Mouse (Mus musculus): ENCODE results near the gene Pld6. TPM values are rescaled to one million over a fixed set of nuclear protein-coding genes. Genes with fewer than 3 reads are reported as not detected.
A peak's percentile ranks its signal among the peaks of the same experiment; 100 is the strongest.

Gene Pld6
- polyA plus RNA-seq, 1 experiment: 0.74 TPM

DNA sequence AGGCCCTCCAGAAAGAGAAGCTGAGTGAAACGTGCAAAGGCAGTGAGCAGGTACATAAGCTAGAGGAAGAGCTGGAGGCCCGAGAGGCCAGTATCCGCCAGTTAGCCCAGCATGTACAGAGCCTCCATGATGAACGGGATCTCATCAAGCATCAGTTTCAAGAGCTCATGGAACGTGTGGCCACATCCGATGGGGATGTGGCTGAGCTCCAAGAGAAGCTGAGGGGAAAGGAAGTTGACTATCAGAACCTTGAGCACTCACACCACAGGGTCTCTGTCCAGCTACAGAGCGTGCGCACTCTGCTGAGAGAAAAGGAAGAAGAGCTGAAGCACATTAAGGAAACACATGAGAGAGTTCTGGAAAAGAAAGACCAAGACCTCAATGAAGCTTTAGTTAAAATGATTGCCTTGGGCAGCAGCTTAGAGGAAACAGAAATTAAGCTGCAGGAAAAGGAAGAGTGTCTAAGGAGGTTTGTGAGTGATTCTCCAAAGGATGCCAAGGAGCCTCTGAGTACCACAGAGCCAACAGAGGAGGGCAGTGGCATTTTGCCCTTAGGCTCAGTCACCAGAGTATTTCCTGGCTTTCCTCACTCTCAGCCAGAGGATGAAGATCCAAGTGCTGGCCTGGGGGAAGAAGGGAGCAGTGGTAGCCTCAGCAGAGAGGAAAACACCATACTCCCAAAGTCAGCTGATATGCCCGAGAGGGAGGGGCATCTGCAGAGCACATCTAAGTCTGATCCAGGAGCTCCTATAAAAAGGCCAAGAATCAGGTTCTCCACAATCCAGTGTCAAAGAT is 29.1 kb downstream of the Pld6 start:
- Histone ChIP-seq H3K4me3 (ENCODE audit: insufficient read depth, low read length) (no peak overlapping the region), H3K4me1 (ENCODE audit: control insufficient read depth, insufficient read depth, low read length) (0 out of 2 replicates have a peak, but pooled peaks cover 6% of the 10 kb centered on the region), H3K27ac (ENCODE audit: insufficient read depth, low read length) (no peak overlapping the region)
- no peak for TF ChIP-seq CTCF (IDR thresholded peaks at IDR 0.05; ENCODE audit: borderline replicate concordance, insufficient read depth, low read length)
- no peak for TF ChIP-seq POLR2A (IDR thresholded peaks at IDR 0.05; ENCODE audit: low read depth, low read length)

DNA sequence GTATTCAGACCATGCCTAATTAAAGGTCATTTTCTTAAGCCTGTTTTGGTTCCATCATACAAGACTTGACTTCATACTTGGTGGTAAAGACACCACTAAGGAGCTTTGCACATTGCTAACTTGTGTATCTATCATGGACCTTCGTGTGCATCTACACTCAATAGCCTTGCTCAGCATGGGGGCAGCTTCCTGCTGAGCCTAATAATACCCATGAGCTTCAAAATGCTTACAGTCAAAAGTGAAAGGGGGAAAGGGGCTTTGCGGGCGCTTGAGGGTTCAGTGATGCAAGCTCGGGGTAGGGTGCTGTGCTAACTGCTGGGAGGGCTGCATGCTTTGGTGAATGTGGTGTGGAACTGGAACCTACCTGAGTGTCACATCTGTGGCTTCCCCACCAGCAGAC is 31.1 kb downstream of the Pld6 start:
- H3K27ac ChIP-seq (ENCODE audit: insufficient read depth, low read length): no peak overlapping the region
- no peak for TF ChIP-seq CTCF (IDR thresholded peaks at IDR 0.05; ENCODE audit: borderline replicate concordance, insufficient read depth, low read length)
- H3K4me1 ChIP-seq (ENCODE audit: control insufficient read depth, insufficient read depth, low read length): 0 out of 2 replicates have a peak, but pooled peaks cover 6% of the 10 kb centered on the region
- no peak overlapping the region for H3K4me3 ChIP-seq (ENCODE audit: insufficient read depth, low read length)

DNA sequence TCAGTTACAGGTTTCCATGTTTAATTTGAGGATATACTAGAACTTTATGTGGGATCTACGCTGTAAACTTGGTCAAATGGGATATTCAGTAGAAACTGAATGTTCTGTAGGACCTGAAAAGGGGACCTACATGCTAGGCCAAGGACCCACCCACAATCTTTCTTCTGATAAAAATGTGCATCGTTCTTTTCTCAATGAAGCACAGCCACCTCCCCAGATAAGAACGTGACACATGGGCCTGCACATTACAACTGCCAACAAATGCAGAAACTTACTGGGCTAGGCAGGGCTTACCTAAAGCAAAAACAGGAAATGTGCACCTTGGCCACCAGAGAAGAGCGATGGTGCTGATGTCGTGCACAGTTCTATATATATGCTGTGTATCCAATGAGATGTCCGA is 32.9 kb downstream of the Pld6 start:
- no peak for TF ChIP-seq CTCF (IDR thresholded peaks at IDR 0.05; ENCODE audit: borderline replicate concordance, insufficient read depth, low read length)
- no peak for TF ChIP-seq POLR2A (IDR thresholded peaks at IDR 0.05; ENCODE audit: low read depth, low read length)
- Histone ChIP-seq H3K4me1 (ENCODE audit: control insufficient read depth, insufficient read depth, low read length) (0 out of 2 replicates have a peak, but pooled peaks cover 6% of the 10 kb centered on the region), H3K4me3 (ENCODE audit: insufficient read depth, low read length) (no peak overlapping the region), H3K27ac (ENCODE audit: insufficient read depth, low read length) (no peak overlapping the region)

DNA sequence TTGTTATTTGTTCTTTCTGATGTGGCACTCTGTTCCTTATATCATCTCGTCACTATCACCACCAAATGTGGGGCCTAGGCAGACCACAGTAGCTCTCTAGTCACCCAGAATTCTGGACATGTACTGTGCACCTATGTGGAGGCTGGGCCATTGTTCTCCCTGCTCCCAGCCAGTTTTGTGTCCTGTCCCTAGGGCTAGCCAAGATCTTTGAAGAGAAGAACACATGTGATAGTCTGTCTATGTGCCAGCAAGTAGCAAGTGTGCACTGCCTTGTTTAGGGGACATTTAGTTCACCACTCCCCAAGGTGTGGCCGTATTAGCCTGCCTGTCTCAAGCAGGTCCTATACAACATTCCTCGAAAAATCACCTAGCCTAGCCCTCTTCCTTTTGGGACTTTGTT is 38.4 kb downstream of the Pld6 start:
- no peak overlapping the region for H3K4me3 ChIP-seq (ENCODE audit: insufficient read depth, low read length)
- TF ChIP-seq POLR2A (IDR thresholded peaks at IDR 0.05; ENCODE audit: low read depth, low read length) (no peak), CTCF (IDR thresholded peaks at IDR 0.05; ENCODE audit: borderline replicate concordance, insufficient read depth, low read length) (no peak)
- H3K27ac ChIP-seq (ENCODE audit: insufficient read depth, low read length): no peak overlapping the region
- no peaks in the 10 kb centered on the region for H3K4me1 ChIP-seq (ENCODE audit: control insufficient read depth, insufficient read depth, low read length)

DNA sequence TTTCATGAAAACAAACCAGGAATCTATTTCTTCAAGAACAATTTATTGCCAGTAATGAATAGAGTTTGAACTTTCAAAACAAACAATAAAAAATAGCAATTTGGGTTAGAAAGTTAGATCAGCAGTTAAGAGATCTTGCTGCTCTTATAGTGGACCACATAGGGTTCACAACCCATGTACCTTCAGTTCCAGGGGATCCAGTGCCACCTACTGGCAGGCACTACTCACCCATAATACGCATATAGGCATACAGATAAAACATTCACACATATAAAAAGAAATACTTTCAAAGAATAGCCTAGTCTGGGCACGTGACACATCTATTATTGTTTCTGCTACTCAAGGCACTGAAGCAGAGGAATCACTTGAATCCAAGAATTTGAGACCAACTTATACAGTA is 40.8 kb downstream of the Pld6 start:
- no peak for TF ChIP-seq POLR2A (IDR thresholded peaks at IDR 0.05; ENCODE audit: low read depth, low read length)
- peak; percentile 53; the same call in 1 of the 2 replicates for TF ChIP-seq CTCF (IDR thresholded peaks at IDR 0.05; ENCODE audit: borderline replicate concordance, insufficient read depth, low read length)
- no peaks in the 10 kb centered on the region for H3K4me1 ChIP-seq (ENCODE audit: control insufficient read depth, insufficient read depth, low read length)
- H3K4me3 ChIP-seq (ENCODE audit: insufficient read depth, low read length): no peak overlapping the region
- no peak overlapping the region for H3K27ac ChIP-seq (ENCODE audit: insufficient read depth, low read length)

DNA sequence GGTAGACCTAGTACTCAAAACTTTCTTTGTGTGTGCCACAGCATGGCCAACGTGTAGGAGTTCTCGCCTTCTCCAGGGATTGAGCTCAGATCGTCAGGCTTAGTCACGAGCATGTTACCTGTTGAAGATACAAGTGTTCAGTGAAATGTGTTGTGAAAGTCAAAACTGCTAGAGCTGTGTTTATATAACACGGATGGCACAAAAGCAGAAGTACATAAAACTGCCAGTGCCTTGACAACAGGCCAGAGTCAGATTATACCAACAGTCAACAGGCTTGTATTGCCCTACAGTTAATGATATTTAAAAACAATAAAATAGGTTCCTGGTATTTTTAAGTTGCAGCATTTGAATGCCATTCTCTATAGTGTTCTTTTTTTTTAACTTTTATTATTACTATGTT is 41.6 kb downstream of the Pld6 start:
- TF ChIP-seq POLR2A (IDR thresholded peaks at IDR 0.05; ENCODE audit: low read depth, low read length): no peak
- TF ChIP-seq CTCF (IDR thresholded peaks at IDR 0.05; ENCODE audit: borderline replicate concordance, insufficient read depth, low read length): no peak
- Histone ChIP-seq H3K4me3 (ENCODE audit: insufficient read depth, low read length) (no peak overlapping the region), H3K4me1 (ENCODE audit: control insufficient read depth, insufficient read depth, low read length) (no peaks in the 10 kb centered on the region), H3K27ac (ENCODE audit: insufficient read depth, low read length) (no peak overlapping the region)

DNA sequence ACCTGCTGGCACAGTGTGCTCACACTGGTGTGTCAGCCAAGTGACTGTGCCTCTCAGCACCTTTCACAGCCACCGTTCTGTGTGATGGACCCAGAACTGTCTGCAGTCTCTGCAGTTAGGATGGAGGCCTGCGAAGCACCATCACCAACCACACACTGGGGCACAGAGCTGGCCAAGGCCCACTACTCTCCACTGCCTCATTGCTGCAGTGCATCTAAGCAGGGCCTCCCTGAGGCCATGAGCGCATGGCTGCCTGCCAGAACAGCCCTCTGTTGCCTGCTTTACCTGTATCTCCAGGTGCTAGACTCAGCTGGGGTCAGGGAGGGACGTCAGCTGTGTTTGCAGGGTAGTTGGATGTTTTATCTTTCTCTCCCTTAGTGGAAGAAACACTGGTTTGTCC is 43.1 kb downstream of the Pld6 start:
- H3K4me3 ChIP-seq (ENCODE audit: insufficient read depth, low read length): no peak overlapping the region
- no peak overlapping the region for H3K27ac ChIP-seq (ENCODE audit: insufficient read depth, low read length)
- H3K4me1 ChIP-seq (ENCODE audit: control insufficient read depth, insufficient read depth, low read length): no peaks in the 10 kb centered on the region
- TF ChIP-seq CTCF (IDR thresholded peaks at IDR 0.05; ENCODE audit: borderline replicate concordance, insufficient read depth, low read length) (no peak), POLR2A (IDR thresholded peaks at IDR 0.05; ENCODE audit: low read depth, low read length) (no peak)

DNA sequence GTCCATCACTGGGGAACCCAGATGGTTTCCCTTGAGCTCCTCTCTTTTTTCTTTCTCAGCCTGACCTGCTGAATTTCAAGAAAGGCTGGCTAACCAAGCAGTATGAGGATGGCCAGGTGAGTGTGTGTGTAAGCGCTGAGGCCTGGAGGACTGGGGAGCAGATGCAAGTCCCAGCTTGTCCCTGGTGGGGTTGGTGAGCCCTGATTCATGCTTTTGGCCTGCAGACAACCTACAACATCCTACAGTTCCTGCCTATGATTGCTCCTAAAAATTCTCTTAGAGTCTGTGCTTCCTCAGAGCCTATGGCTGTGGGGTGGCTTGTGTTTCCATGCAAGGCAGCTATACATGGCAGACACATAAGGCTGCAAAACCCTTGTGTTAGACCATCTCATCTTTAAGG is 43.7 kb downstream of the Pld6 start:
- H3K4me3 ChIP-seq (ENCODE audit: insufficient read depth, low read length): no peak overlapping the region
- no peak overlapping the region for H3K27ac ChIP-seq (ENCODE audit: insufficient read depth, low read length)
- TF ChIP-seq POLR2A (IDR thresholded peaks at IDR 0.05; ENCODE audit: low read depth, low read length) (no peak), CTCF (IDR thresholded peaks at IDR 0.05; ENCODE audit: borderline replicate concordance, insufficient read depth, low read length) (no peak)
- no peaks in the 10 kb centered on the region for H3K4me1 ChIP-seq (ENCODE audit: control insufficient read depth, insufficient read depth, low read length)

DNA sequence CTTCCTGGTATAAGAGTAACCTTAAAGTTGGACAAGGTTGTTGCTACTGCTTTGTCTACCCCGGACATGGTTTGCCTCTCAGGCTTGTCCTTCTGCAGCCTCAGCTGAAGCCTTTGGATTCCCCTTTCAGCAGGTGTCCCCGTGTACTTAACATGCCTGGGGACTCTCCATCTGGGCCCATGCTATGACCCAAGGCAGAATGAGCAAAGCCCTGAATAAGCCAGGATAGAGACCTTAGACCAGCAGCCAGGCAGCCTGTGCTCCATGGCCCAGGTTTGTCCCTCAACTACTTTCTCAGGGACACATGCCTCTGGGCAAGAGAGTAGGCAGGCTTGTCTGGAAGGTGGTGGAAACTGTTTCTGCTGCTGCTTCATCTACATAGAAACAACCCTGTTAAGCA is 44.1 kb downstream of the Pld6 start:
- Histone ChIP-seq H3K27ac (ENCODE audit: insufficient read depth, low read length) (no peak overlapping the region; the same call in 1 of the 2 replicates), H3K4me3 (ENCODE audit: insufficient read depth, low read length) (no peak overlapping the region), H3K4me1 (ENCODE audit: control insufficient read depth, insufficient read depth, low read length) (no peaks in the 10 kb centered on the region)
- TF ChIP-seq POLR2A (IDR thresholded peaks at IDR 0.05; ENCODE audit: low read depth, low read length): no peak
- no peak for TF ChIP-seq CTCF (IDR thresholded peaks at IDR 0.05; ENCODE audit: borderline replicate concordance, insufficient read depth, low read length)

DNA sequence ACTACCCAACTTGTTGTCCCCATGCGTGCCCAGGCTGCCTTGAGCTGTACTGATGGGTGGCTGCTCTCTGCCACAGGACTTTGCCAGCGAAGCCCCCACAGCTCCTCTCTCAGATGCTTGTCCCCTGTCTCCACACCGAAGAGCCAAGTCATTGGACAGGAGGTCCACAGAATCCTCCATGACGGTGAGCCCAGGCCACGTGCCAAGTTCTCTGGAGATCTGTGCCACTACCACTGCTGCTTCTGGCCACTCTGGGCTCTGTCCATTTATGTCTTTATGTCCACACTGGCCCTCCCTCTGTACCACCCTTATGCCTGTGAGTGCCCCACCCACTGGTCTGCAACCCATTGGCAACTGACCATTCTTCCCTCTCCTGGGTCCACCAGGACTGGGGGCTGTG is 45.5 kb downstream of the Pld6 start:
- Histone ChIP-seq H3K27ac (ENCODE audit: insufficient read depth, low read length) (no peak overlapping the region), H3K4me1 (ENCODE audit: control insufficient read depth, insufficient read depth, low read length) (no peaks in the 10 kb centered on the region), H3K4me3 (ENCODE audit: insufficient read depth, low read length) (no peak overlapping the region)
- TF ChIP-seq POLR2A (IDR thresholded peaks at IDR 0.05; ENCODE audit: low read depth, low read length) (no peak), CTCF (IDR thresholded peaks at IDR 0.05; ENCODE audit: borderline replicate concordance, insufficient read depth, low read length) (no peak)
